Mouse (Mus musculus) heart, embryonic 10.5 days (tissue): ENCODE results near the gene Gm45521. TPM values are rescaled to one million over a fixed set of nuclear protein-coding genes. Genes with fewer than 3 reads are reported as not detected.

Experiments used
- DNase-seq: peaks from one replicate; pipeline ENCODE4 v3.0.0-alpha.2; 2017; ENCODE audit warnings: low spot score
- H3K27ac ChIP-seq: fragments of 300-500 bp; sonication (generic); 2 replicates; pipeline ENCODE4 v1.5.1; 2016; ENCODE audit warnings: mild to moderate bottlenecking
- H3K27me3 ChIP-seq: fragments of 300-500 bp; sonication (generic); 2 replicates; pipeline ENCODE4 v1.6.1; 2016; ENCODE audit warnings: mild to moderate bottlenecking; ENCODE audit not compliant: poor library complexity, insufficient read depth, severe bottlenecking
- H3K36me3 ChIP-seq: fragments of 300-500 bp; sonication (generic); 2 replicates; pipeline ENCODE4 v1.6.1; 2016; ENCODE audit warnings: mild to moderate bottlenecking, moderate library complexity
- H3K4me1 ChIP-seq: fragments of 300-500 bp; sonication (generic); 2 replicates; pipeline ENCODE4 v1.6.1; 2016; ENCODE audit warnings: mild to moderate bottlenecking
- H3K4me3 ChIP-seq: fragments of 300-500 bp; sonication (generic); 2 replicates; pipeline ENCODE4 v1.5.1; 2016; ENCODE audit warnings: mild to moderate bottlenecking, moderate library complexity
- H3K9me3 ChIP-seq: fragments of 300-500 bp; sonication (generic); 2 replicates; pipeline ENCODE4 v1.6.1; 2016; ENCODE audit warnings: mild to moderate bottlenecking, moderate library complexity
- WGBS: fragments of 180-500 bp; shearing (Covaris S2); methylation state at CpG from one replicate; pipeline ENCODE4 v1.1.7; 2016; 5-methylcytosine and 5-hydroxymethylcytosine counted together
- polyA plus RNA-seq: library from polyadenylated mRNA; unstranded; fragments of >200 nt; fragmentation: Nextera tagmentation; extraction: Ambion mirVana; gene quantifications from 2 replicates; pipeline ENCODE4 v1.2.1, GENCODE M21; 2016

The Gm45521 gene
- polyA plus RNA-seq, result 0.20 and 0.59 TPM in 2 replicates

DNA sequence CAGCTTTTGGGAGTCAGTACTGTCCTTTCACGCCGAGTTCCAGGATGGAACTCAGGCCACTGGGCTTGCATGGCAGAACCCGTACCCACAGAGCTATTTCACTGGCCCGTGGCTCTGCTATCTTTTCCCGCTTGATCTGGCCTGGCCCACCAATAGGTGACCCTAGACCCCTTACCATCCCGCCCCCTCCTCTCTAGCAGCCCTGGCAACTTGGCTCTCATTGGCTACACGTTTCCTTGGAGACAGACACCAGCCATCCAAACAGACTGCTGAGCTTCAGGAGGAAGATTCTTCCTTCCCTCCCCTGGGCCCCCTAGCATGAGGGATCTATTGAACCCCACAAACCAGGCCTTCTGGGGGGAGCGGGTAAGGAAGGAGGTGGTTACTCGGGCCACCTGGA, at the start of gene Gm45521:
Gm45521 (plus strand) TSS at position 240 of the 400 bp plus-strand sequence.
- Histone ChIP-seq H3K27ac (peak within 1 kb of the TSS; percentile 63), H3K4me1 (peaks cover 62% of the 10 kb centered on the region)
- WGBS, result 46% methylated on average over 9 of the region's 9 CpGs

DNA sequence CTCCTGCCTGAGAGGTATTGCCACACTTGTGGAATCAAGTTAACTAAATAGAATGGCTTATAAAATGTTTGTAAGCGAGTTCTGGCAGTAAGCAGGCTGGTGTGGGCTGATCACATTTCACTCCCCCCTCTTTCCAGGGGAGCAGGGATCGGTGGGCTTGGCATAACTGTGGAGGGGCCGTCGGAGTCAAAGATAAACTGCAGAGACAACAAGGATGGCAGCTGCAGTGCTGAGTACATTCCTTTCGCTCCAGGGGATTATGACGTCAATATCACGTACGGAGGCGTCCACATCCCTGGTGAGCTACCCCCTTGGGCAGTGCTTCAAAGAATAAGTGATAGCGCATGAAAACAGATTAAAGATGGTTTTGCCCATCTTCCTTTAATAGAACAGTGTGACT, 47.6 kb upstream of the Gm45521 start:
- Histone ChIP-seq H3K4me1 (no peaks in the 10 kb centered on the region), H3K4me3 (no peak overlapping the region), H3K36me3 (peaks cover 79% of the 10 kb centered on the region), H3K27ac (no peak overlapping the region), H3K9me3 (0 out of 2 replicates have a peak, but pooled peaks cover 2% of the 10 kb centered on the region), H3K27me3 (no peaks in the 10 kb centered on the region)
- DNase-seq, result no peak
- 46% methylated on average over 10 of the region's 10 CpGs for WGBS

More for the DNA sequence above, at the start of gene Gm45521:
- no peaks in the 10 kb centered on the region for H3K9me3 ChIP-seq
- no peaks in the 10 kb centered on the region for H3K27me3 ChIP-seq
- no peaks in the 10 kb centered on the region for H3K36me3 ChIP-seq
- no peak within 1 kb of the TSS for H3K4me3 ChIP-seq
- DNase-seq, result no peak

DNA sequence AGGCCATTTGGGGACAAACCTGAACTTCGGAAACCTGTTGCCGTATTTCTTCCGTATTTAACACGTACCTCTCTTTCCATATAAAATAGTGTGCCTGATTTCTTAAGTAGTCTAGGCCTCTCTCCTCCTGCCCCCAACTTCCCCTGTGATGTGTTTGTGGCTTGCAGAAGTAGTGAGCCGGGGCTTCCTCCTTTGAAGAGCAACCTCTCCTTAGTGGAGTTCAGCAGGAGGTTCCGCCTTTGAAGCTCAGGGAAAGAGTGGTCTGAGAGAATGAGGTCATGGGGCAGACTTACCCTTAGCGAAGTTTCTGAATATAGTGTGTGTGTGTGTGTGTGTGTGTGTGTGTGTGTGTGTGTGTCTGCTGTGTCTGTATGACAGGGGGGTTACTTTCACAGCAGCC, 43.2 kb upstream of the Gm45521 start:
- H3K4me3 ChIP-seq, result no peak overlapping the region
- no peak for DNase-seq
- WGBS, result 75% methylated on average over 7 of the region's 7 CpGs
- H3K27ac ChIP-seq, result no peak overlapping the region
- no peaks in the 10 kb centered on the region for H3K9me3 ChIP-seq
- no peaks in the 10 kb centered on the region for H3K4me1 ChIP-seq
- peaks cover 82% of the 10 kb centered on the region for H3K36me3 ChIP-seq
- H3K27me3 ChIP-seq, result no peaks in the 10 kb centered on the region

DNA sequence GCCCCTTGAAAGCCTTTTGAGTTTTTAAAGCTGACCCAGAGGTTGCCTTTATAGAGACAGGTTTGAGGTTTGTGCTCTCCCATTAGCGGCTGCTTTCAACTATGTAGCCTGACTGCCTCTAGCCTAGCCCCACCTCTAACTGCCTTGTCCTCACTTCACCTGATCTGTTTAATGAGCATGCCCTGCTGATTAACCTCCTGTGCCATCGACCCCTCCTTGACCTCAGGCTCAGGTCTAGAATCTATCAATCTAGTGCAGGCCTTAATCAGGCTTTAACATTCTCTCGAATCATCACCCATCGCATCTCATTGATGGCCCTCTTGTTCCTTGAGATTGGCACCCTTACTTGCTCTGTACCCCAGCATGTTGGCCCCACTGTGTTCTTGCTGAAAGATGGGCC, 42.6 kb upstream of the Gm45521 start:
- H3K4me3 ChIP-seq, result no peak overlapping the region
- H3K27me3 ChIP-seq, result no peaks in the 10 kb centered on the region
- H3K36me3 ChIP-seq, result peaks cover 86% of the 10 kb centered on the region
- DNase-seq, result no peak
- no peaks in the 10 kb centered on the region for H3K9me3 ChIP-seq
- 85% methylated on average over 4 of the region's 4 CpGs for WGBS
- no peaks in the 10 kb centered on the region for H3K4me1 ChIP-seq
- H3K27ac ChIP-seq, result no peak overlapping the region

DNA sequence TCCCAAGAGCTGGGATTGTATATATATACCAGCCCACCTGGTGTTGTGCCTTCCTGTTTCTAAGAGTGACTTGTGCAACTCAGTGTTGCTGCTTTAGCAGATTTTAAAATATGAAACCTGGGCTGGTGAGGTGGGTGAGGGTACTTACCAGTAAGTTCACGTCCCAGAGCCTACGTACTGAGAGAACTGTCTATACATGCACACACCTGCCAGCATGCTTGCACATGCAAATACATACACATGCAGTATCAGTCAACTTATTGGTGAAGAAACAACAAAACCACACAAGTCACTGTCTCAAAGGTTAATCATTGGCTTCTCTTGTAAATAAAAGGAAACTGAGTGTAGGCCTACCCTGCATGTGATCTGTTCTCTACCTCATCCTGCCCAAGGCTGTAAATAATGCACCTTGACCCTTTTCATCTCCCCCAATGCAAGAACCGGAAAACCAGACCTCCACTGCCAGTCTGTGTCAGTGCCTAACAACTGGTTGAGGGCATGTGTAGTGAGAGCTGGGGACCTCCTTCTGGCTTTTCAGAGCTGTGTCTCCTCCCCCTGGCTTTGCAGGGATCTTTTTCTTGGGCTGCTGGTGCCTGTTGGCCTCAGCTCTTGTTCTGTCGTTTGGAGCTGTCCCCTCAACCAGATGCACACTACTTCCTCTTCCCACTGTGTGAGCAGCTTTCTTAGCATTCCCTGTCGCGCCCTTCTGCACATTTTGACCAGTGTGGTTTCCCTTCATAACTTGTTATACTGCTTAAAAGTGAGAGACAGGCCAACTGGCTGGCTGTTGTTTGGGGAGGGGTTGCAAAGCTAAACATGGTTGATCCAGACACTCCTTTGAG, 38.7 kb upstream of the Gm45521 start:
- H3K27ac ChIP-seq, result no peak overlapping the region
- no peak overlapping the region for H3K4me3 ChIP-seq
- no peaks in the 10 kb centered on the region for H3K4me1 ChIP-seq
- no peaks in the 10 kb centered on the region for H3K9me3 ChIP-seq
- DNase-seq, result no peak
- H3K36me3 ChIP-seq, result peaks cover 87% of the 10 kb centered on the region
- H3K27me3 ChIP-seq, result no peaks in the 10 kb centered on the region
- WGBS, result 85% methylated on average over 6 of the region's 6 CpGs

DNA sequence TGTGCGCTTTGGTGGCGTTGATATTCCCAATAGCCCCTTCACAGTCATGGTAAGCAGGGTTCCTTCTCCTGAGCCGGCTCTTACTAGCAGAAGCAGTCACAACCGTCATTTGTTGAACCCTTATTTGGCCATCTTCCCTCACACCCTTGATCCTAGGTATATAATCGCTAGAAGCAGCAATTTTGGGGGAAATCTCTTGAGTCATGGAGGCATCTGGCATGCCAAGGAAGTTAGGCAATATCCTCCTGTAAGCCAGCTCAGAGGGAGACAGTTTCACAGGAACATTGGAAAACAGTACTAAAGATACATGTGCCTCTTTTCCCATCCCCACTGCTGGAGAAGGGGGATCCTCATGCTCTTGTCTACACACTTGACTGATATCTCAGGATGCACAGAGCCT, 37.8 kb upstream of the Gm45521 start:
- Histone ChIP-seq H3K4me3 (no peak overlapping the region), H3K27me3 (no peaks in the 10 kb centered on the region), H3K4me1 (no peaks in the 10 kb centered on the region), H3K27ac (no peak overlapping the region), H3K36me3 (peaks cover 92% of the 10 kb centered on the region), H3K9me3 (no peaks in the 10 kb centered on the region)
- DNase-seq, result no peak
- WGBS, result 86% methylated on average over 5 of the region's 5 CpGs

DNA sequence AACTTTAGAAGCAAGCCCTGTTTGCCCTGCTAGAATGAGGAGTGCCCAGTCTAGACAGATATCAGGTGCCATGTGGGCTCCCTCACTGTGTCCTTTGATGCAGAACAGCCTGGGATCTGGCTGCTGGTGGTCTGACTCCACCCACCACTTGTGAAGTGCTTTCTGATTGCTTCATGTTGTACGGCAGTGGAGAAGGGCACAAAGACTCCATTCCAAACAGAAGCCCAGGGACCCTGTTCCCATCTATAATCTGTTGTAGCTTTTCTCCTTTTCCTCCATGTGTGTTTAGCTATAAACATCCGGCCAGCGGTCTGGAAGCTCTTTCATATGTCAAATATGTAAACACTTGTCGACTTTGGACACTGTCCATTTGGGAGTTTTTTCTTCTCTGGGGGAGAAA, 37.2 kb upstream of the Gm45521 start:
- no peak overlapping the region for H3K4me3 ChIP-seq
- H3K27me3 ChIP-seq, result no peaks in the 10 kb centered on the region
- DNase-seq, result no peak
- no peak overlapping the region for H3K27ac ChIP-seq
- peaks cover 92% of the 10 kb centered on the region for H3K36me3 ChIP-seq
- H3K9me3 ChIP-seq, result no peaks in the 10 kb centered on the region
- H3K4me1 ChIP-seq, result no peaks in the 10 kb centered on the region
- WGBS, result 69% methylated on average over 4 of the region's 4 CpGs

DNA sequence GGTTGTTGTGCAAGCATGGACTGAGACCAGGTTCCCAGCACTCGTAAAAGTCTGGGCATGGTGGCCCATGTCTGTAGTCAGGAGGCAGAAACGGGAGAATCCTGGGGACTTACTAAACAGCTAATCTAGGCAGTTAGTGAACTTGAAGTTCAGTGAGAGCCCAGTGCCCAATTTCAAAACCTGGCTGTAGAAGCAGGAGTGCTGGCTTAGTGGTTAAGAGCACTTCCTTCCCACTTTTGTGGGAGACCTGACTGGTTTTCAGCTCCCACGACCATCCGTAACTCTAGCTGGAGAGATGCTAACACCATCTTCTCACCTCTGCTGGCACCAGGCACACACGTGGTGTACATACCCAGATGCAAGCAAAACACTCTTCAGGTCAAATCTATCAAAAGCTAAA, 35.6 kb upstream of the Gm45521 start:
- Histone ChIP-seq H3K36me3 (peaks cover 84% of the 10 kb centered on the region), H3K9me3 (no peaks in the 10 kb centered on the region), H3K4me1 (no peaks in the 10 kb centered on the region), H3K27me3 (no peaks in the 10 kb centered on the region), H3K27ac (no peak overlapping the region), H3K4me3 (no peak overlapping the region)
- WGBS, result 86% methylated on average over 5 of the region's 5 CpGs
- no peak for DNase-seq

DNA sequence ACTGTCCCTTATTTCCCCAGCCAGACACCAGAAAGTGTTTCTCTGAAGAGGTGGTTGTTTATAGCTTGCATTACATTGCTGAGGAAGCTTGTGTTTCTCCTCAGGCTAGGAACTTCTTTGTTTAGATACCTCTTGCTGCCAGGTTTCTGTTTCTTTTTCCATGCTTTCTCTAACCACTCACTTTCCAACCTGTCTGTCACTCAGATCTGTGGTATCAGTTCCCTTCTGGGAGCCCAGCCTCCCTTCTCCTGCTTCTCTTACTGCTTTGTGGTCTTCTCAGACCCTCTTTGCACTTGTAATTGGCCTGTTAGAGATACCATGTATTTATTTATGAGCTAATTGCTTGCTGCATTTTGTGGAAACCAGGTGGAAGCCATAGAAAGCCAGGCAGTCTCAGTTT, 33.5 kb upstream of the Gm45521 start:
- DNase-seq, result no peak
- H3K27me3 ChIP-seq, result no peaks in the 10 kb centered on the region
- no peaks in the 10 kb centered on the region for H3K4me1 ChIP-seq
- H3K27ac ChIP-seq, result no peak overlapping the region
- no peaks in the 10 kb centered on the region for H3K9me3 ChIP-seq
- H3K36me3 ChIP-seq, result peaks cover 80% of the 10 kb centered on the region
- H3K4me3 ChIP-seq, result no peak overlapping the region

DNA sequence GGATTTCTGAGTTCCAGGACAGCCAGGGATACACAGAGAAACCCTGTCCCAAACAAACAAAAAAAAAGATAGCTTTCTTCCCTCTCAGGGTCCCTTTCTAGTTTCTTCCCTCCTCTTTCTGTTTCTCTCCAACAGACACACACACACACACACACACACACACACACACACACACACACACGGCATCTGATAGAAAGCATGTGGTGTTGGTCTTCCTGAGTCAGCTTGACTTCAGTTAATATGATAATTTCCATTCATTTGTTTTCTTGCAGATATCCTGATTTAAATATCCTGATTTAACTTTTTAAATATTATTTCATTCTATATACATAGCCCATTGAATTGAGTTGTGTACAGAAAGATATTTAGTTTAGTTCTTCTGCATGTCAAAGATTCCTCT, 28.7 kb upstream of the Gm45521 start:
- H3K27me3 ChIP-seq, result no peaks in the 10 kb centered on the region
- no peak for DNase-seq
- H3K4me3 ChIP-seq, result no peak overlapping the region
- H3K9me3 ChIP-seq, result no peaks in the 10 kb centered on the region
- 100% methylated on average over 1 of the region's 1 CpGs for WGBS
- no peak overlapping the region for H3K27ac ChIP-seq
- peaks cover 5% of the 10 kb centered on the region; the same call in 1 of the 2 replicates for H3K4me1 ChIP-seq
- peaks cover 80% of the 10 kb centered on the region for H3K36me3 ChIP-seq

DNA sequence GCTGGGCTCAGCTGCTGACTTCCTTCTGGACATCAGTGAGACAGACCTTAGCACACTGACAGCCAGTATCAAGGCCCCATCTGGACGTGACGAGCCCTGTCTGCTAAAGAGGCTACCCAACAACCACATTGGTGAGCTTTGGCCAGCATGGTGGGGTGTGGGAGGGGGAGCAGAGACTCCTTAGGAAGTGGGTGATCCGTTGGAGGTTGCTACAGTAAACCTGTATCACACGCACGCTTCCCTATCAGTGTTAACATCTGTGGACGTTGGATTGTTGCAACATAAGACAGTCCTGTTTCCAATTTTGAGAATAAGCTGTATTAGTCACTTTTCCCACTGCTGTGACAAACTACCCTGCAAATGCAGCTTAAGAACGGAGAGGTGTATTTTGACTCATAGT, 28.1 kb upstream of the Gm45521 start:
- H3K36me3 ChIP-seq, result peaks cover 80% of the 10 kb centered on the region
- DNase-seq, result no peak
- H3K27me3 ChIP-seq, result no peaks in the 10 kb centered on the region
- no peak overlapping the region for H3K4me3 ChIP-seq
- H3K27ac ChIP-seq, result no peak overlapping the region
- WGBS, result 80% methylated on average over 7 of the region's 7 CpGs
- H3K9me3 ChIP-seq, result no peaks in the 10 kb centered on the region
- H3K4me1 ChIP-seq, result peaks cover 5% of the 10 kb centered on the region; the same call in 1 of the 2 replicates

DNA sequence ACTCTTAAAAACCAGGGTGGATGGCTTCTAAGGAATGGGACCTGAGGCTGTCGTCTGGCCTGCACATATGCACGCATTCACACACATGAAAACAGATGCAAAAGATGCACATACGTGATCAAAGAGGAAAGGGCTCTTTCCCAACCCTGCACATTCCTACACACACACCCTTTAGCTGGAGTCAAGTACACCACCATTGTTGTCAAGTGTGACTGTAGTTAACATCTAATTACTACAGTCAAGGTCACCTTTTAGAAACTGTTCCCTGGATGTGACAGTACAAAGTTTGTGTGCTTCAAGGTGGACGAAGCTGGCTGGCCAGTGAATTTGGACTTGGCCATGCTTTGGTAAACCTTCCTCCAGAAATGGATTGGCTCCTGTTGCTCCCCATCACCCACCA, 24.9 kb upstream of the Gm45521 start:
- Histone ChIP-seq H3K27ac (no peak overlapping the region), H3K36me3 (peaks cover 80% of the 10 kb centered on the region), H3K4me1 (peaks cover 7% of the 10 kb centered on the region), H3K27me3 (no peaks in the 10 kb centered on the region), H3K9me3 (no peaks in the 10 kb centered on the region), H3K4me3 (no peak overlapping the region)
- no peak for DNase-seq
- 89% methylated on average over 4 of the region's 4 CpGs for WGBS

DNA sequence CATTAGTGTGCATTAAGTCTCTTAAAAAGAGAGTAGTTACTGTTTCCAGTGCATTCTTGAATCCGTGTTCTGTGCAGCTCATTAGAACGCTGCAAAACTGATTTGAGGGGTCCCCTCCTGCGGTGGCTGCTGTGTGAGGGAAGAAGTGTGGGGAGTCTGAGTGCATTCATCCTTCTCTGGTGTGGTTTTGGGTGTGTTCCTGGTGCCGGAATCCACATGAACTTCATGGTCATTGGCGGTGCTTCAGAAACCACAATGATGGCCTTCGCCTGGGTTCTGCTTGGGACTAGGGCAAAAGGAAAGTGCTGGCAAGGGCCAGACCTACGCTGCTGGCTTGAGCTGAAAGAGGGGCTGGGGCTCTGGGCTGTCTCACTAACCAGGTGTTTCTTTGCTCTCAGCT, 22.9 kb upstream of the Gm45521 start:
- Histone ChIP-seq H3K9me3 (no peaks in the 10 kb centered on the region), H3K27ac (no peak overlapping the region), H3K27me3 (no peaks in the 10 kb centered on the region), H3K4me1 (peaks cover 9% of the 10 kb centered on the region), H3K4me3 (no peak overlapping the region), H3K36me3 (peaks cover 65% of the 10 kb centered on the region)
- 91% methylated on average over 7 of the region's 7 CpGs for WGBS
- no peak for DNase-seq
